Mouse (Mus musculus): ENCODE results near the gene Armh1.
"Not testable (repeated sequence)": the region's sequence is repeated elsewhere in the genome, so short reads cannot be mapped to it uniquely, and the experiment has no call there.

Armh1 gene

GRCm38 (mm10) chr4:117267831-117268437, 16.0 kb upstream of the Armh1 start:
- peak; percentile 24 for DNase-seq (ENCODE audit: low spot score)

DNA sequence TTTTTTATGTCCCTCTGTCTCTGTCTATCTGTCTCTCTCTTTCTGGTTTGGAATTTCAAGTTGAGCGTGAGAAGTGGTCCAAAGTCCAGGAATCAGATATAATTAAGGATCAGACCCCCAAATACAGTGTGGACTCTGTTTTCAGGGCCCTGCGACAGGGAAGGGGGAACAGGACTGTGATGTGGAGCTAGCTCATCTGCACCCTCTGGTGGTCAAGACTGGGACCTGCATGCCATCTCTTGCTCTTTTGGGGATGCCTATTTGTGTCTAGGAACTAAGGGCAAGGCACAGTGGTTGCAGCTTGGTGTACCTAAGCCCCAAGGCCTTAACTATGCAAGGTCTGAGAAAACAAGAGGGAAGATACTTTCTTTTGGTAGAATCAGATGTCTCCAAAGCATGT, 15.4 kb upstream of the Armh1 start:
- DNase-seq (ENCODE audit: low spot score): peak; percentile 57

- DNase-seq (ENCODE audit: low spot score): no peak
These were observed 11.1 kb upstream of the Armh1 start for GRCm38 (mm10) chr4:117262987-117263386.

DNA sequence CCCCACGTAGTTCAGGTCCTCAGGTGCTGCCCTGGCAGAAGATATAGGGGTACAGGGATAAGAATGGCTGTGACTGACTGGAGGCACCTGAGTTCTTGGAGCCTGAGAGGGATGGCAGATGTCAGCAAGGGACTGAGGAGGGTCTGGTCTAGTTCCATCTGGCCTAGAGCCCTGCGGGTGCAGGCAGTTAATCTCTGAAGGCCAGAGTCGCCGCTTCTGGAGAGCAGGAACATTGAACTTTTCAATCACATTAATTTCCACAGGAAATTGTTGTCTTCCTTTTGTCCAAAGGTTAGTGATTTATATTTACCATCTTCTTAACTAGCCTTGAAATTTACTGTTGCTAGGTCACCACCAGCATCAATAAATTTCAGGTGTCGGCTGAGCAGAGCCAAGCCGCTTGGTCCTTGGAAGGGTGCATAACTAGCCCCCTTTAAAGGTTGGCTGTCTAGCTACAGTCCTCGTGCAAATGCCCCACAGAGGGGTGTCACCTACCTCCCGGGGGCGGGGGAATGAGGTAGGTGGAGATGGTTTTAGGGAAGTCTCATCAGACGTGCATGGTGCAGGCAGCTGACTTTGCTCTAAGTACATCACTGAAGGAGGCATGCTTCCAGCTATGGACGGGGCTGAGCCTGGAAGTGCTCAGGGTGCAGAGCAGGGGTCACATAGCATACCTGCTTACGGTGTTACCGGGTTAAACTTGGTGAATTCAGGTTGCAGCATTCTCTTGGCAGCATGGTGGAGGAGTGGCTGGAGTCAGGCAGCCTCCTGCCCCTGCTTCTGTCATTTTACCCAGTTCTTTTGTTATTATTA, 10.4 kb upstream of the Armh1 start:
- DNase-seq (ENCODE audit: low spot score): no peak

- no peak for DNase-seq (ENCODE audit: low spot score)
These were observed 9.3 kb upstream of the Armh1 start for GRCm38 (mm10) chr4:117261222-117261621.

DNA sequence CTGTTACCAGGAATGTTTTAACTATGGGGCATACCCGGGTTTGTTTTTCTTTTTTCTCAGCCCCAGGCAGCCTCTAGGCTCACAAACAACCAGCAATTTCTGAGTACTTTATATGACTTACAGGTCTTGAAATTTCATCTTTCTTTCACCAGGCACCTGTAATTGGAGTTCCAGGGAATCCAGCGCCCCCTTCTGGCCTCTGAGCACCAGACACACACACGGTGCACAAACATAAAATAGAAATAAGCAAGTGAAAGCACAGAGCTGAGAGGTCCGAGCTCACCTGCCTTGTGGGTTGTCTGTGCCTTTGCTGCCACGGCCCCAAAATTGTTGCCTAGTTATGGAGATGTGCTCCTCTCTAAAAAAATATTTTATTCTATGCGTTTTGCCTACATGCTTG, 8.0 kb upstream of the Armh1 start:
- DNase-seq (ENCODE audit: low spot score): not testable (repeated sequence)

GRCm38 (mm10) chr4:117254672-117255071, 2.7 kb upstream of the Armh1 start:
- DNase-seq (ENCODE audit: low spot score): no peak

GRCm38 (mm10) chr4:117254017-117254627, 2.2 kb upstream of the Armh1 start:
- DNase-seq (ENCODE audit: low spot score): no peak

GRCm38 (mm10) chr4:117253218-117254016, 1.5 kb upstream of the Armh1 start:
- no peak for DNase-seq (ENCODE audit: low spot score)

DNA sequence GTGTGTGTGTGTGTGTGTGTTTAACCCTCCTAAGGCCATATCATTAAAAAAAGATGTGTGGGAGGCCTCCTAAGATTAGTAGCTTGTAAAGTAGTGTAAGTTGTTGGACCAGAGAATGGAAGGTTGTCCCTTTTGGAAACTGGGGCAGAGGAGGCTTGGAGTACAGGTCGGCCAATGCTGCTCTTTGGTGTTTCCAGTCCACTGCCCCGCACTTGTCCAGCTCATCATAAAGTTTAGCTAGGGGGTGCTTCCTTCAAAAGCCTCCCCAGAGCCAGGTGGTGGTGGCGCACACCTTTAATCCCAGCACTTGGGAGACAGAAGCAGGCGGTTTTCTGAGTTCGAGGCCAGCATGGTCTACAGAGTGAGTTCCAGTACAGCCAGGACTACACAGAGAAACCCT, 830 bp upstream of the Armh1 start:
- DNase-seq (ENCODE audit: low spot score): no peak

DNA sequence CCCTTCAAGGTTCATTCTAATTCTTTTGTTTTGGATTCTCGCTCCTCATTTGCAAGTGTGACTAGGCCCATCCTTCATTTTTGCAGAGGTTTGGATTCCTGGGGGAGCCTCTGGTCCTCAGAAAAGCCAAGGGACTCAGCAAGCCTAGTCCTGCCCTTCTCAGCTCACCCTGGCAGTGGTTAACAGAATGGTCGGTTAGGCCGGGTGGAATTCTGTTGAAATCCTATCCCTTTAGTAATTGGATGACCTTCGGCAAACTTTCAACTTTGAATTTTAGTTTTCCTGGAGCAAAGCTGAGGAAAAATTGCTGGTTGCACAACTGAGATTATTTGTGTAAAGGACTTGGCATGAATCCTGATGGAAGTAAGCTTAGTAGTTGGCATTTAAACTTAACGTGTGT, 426 bp upstream of the Armh1 start:
- DNase-seq (ENCODE audit: low spot score): no peak

DNA sequence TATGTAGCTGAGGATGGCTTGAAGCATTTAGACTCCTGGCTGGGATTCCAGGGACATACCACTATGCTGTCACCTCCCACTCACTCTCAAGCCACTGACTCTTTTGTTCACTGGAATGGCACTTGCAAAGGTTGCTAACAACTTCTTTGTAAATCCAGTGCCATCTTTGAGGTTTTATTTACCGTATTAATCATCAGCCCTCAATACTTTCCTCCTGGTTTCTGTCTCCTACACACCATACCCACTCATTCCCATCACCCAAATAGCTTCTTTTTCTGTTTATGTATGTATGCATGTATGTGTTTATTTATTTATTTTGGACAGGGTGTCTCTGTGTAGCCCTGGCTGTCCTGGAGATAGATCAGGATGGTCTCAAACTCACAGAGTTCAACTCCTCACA, 943 bp downstream of the Armh1 start:
- no peak for DNase-seq (ENCODE audit: low spot score)

GRCm38 (mm10) chr4:117240867-117241266, 11.1 kb downstream of the Armh1 start:
- DNase-seq (ENCODE audit: low spot score): peak; percentile 27

- DNase-seq (ENCODE audit: low spot score): no peak
These were observed 12.8 kb downstream of the Armh1 start for GRCm38 (mm10) chr4:117239153-117239552.

DNA sequence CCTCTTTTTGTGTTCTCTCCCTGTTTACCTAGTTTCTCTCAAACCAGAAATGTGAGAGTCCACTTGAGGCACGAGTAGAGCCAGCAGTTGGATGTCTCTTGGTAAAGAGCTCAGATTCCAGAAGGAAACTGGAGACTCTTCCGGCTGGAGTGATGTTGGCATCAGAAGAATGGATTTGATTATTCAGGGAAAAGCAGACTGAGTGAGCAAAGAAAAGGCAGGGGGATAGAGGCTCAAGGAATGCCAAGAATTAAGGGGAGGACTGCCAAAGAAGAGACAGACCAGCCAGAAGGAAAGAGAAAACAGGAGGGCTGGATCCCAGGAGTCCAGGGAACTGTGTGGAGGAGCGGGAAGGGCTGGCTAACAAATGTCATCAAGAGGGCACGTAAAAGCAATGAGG, 16.1 kb downstream of the Armh1 start:
- DNase-seq (ENCODE audit: low spot score): no peak

GRCm38 (mm10) chr4:117234166-117234741, 17.7 kb downstream of the Armh1 start:
- DNase-seq (ENCODE audit: low spot score): no peak

DNA sequence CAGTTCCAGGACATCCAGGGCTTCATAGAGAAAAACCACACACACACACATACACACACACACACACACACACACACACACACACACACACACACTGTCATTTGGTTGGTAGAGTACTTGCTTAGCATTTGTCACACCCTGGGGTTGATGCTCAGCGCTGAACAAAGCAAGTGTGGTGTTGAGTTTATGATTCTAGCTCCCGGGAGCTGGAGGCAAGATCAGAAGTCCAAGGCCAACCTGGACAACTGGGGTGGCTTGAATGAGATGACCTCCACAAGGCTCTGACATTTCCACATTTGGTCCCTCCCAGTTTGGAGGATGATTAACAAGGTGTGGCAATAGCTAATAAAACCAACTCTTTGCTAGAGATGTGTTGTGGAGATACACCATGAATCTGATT, 20.7 kb downstream of the Armh1 start:
- no peak for DNase-seq (ENCODE audit: low spot score)

DNA sequence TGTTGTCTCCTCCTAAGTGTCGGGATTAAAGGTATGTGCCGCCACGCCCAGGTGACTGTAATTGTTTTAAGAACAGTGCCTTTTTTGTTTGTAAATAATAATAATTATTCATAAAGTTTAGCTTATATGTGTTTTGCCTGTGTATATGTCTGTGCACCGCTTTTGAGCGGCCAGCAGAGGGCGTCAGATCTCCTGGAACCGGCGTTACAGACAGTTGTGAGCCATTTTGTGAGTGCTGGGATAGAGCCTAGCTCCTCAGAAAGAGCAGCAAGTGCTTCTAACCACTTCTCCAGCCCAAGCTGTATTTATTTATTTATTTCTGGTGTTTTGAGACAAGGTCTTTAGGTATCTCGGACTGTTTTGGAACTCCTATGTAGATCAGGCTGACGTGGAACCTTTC, 21.6 kb downstream of the Armh1 start:
- DNase-seq (ENCODE audit: low spot score): peak; percentile 34

- DNase-seq (ENCODE audit: low spot score): no peak
These were observed 22.3 kb downstream of the Armh1 start for GRCm38 (mm10) chr4:117229590-117229989.

DNA sequence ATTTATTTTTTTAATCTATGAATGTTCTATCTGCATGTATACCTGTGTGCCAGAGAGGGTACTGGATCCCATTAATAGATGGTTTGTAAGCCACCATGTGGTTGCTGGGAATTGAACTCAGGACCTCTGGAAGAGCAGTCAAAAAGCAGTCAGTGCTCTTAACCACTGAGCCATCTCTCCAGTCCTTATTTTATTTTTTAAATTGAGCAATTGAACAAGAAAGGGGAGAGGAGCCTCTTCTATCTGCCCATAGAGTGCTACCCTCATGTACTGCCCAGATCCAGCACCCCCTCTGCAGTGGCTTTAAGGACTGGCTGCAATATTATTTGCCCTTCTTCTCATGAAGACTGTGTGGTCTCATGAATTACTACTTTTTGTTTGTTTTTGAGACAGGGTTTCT, 26.7 kb downstream of the Armh1 start:
- DNase-seq (ENCODE audit: low spot score): no peak

GRCm38 (mm10) chr4:117224122-117224521, 27.8 kb downstream of the Armh1 start:
- no peak for DNase-seq (ENCODE audit: low spot score)

- no peak for DNase-seq (ENCODE audit: low spot score)
These were observed 28.9 kb downstream of the Armh1 start for GRCm38 (mm10) chr4:117223001-117223400.
